Mouse (Mus musculus) kidney, adult 2 months (tissue): ENCODE data around the gene Hpse. TPM values are rescaled to one million over a fixed set of nuclear protein-coding genes. Genes with fewer than 3 reads are reported as not detected.

Experiments used
- DNase-seq: peaks from one replicate; pipeline ENCODE4 v3.0.0; 2021
- H3K27ac ChIP-seq: fragments of 200-500 bp; 2 replicates; pipeline ENCODE4 v1.5.1; 2012; ENCODE audit warnings: low read depth, low read length, control low read depth, inconsistent platforms; ENCODE audit not compliant: insufficient read depth
- H3K27me3 ChIP-seq: fragments of 200-500 bp; replicated peaks from 2 replicates; pipeline ENCODE4 v1.6.1; 2012; ENCODE audit warnings: mild to moderate bottlenecking, moderate library complexity, low read length, inconsistent platforms; ENCODE audit not compliant: control insufficient read depth, insufficient read depth
- H3K36me3 ChIP-seq: fragments of 200-500 bp; 2 replicates; pipeline ENCODE4 v1.6.1; 2012; ENCODE audit warnings: mild to moderate bottlenecking, moderate library complexity, low read length, inconsistent platforms; ENCODE audit not compliant: control insufficient read depth, insufficient read depth
- H3K4me1 ChIP-seq: fragments of 200-500 bp; 2 replicates; pipeline ENCODE4 v1.6.1; 2011; ENCODE audit warnings: low read length; ENCODE audit not compliant: control insufficient read depth, insufficient read depth
- H3K4me3 ChIP-seq: fragments of 200-500 bp; 2 replicates; pipeline ENCODE4 v1.5.1; 2011; ENCODE audit warnings: mild to moderate bottlenecking, low read depth, low read length, control low read depth; ENCODE audit not compliant: insufficient read depth
- CTCF ChIP-seq: fragments of 200-500 bp; conservative IDR thresholded peaks from 2 replicates; pipeline ENCODE4 v1.5.1; 2011; ENCODE audit warnings: low read depth, mild to moderate bottlenecking, control low read depth, low read length, moderate library complexity, mixed read lengths; ENCODE audit not compliant: insufficient read depth, insufficient read length
- POLR2A ChIP-seq: fragments of 200-500 bp; IDR thresholded peaks from one replicate; pipeline ENCODE4 v1.6.1; 2011; ENCODE audit warnings: low read depth, low read length, control low read depth
- WGBS: fragments of 180-500 bp; shearing (Covaris S2); methylation state at CpG from one replicate; pipeline ENCODE4 v1.1.7; 2018; 5-methylcytosine and 5-hydroxymethylcytosine counted together
- polyA plus RNA-seq: library from polyadenylated mRNA; depleted of rRNA; stranded (reverse); fragments of >200 nt; gene quantifications from 2 replicates; pipeline ENCODE4 v1.2.3, GENCODE M21; 2012

Hpse gene
- polyA plus RNA-seq, 1 experiment, result 1.1 TPM

DNA sequence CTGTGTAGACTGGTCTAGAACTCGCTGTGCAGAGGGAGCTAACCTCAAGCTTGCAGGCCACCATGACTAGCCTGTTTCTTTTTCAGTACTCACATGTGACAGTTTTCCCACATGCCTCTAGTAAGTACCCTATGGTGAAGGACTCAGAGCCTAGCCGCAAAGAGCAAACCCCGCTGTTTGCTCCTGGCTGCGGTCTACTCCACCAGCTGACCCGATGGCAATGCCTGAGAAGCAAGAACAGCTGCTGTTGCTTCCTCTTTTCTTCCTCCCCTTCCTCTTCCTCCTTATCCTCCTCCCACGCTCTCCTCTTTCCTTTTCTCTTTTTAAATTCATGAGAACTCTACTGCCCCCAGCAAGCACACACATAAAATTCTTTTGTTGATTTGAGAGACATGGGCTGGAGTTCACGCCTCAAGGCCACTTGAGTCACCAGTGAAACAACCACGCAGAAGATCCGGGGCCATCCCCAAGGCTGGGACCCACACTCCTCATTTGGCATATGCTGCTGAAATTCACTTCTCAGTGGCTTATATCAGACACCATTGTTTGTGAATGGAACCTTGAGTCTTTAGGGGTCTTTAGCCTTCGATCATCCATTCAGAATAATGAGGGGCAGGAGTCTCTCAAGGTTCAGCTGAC lies 31.2 kb upstream of the Hpse start:
- 76% methylated on average over 10 of the region's 10 CpGs for WGBS
- H3K4me1 ChIP-seq, result no peaks in the 10 kb centered on the region
- no peak for DNase-seq
- H3K36me3 ChIP-seq, result no peaks in the 10 kb centered on the region
- no peak overlapping the region for H3K4me3 ChIP-seq
- TF ChIP-seq CTCF, result no peak
- H3K27ac ChIP-seq, result no peak overlapping the region
- no peaks in the 10 kb centered on the region for H3K27me3 ChIP-seq

DNA sequence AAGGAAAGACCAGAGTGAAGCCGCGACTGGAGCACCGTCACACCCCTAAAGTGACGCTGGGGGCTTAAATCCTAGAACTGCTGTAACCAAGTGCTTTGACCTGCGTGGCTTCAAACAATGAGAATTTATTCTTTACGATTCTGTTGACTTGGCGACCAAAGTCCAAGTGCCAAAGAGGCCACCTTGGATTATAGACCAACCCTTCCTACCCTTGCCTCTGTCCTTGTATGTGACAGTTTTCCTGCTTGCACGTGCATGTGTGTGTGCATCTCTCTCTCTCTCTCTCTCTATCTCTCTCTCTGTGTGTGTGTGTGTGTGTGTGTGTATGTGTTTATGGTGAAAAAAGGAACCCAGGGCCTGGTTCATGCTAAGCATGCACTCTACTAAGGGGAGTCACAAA lies 19.3 kb upstream of the Hpse start:
- H3K27me3 ChIP-seq, result no peaks in the 10 kb centered on the region
- TF ChIP-seq CTCF (no peak), POLR2A (no peak)

DNA sequence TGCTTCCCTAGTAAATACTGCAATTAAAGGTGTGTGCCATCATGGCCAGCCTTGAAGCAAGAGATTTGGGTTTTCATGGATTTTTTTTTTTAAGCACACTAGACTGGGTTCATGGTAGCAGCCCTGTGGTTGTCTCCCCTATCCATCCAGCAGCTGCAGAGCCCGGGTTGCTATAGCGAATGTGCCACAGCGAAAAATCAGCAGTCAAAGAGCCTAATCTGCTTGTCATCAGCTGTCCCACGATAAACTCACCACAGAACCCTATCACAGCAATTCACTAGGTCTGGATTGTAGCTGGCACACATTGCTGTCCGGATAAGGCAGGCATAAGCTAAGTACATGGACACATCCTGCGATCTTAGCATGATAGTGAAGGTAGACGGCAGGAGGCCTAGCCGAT lies 17.4 kb upstream of the Hpse start:
- Histone ChIP-seq H3K27ac (no peak overlapping the region), H3K27me3 (no peaks in the 10 kb centered on the region), H3K4me3 (no peak overlapping the region), H3K4me1 (no peaks in the 10 kb centered on the region), H3K36me3 (no peaks in the 10 kb centered on the region)
- 89% methylated on average over 8 of the region's 8 CpGs for WGBS
- TF ChIP-seq CTCF (no peak), POLR2A (no peak)
- DNase-seq, result no peak

More for the DNA sequence above, 19.3 kb upstream of the Hpse start:
- 87% methylated on average over 8 of the region's 8 CpGs for WGBS
- Histone ChIP-seq H3K36me3 (no peaks in the 10 kb centered on the region), H3K4me3 (no peak overlapping the region), H3K27ac (no peak overlapping the region), H3K4me1 (no peaks in the 10 kb centered on the region)
- no peak for DNase-seq

DNA sequence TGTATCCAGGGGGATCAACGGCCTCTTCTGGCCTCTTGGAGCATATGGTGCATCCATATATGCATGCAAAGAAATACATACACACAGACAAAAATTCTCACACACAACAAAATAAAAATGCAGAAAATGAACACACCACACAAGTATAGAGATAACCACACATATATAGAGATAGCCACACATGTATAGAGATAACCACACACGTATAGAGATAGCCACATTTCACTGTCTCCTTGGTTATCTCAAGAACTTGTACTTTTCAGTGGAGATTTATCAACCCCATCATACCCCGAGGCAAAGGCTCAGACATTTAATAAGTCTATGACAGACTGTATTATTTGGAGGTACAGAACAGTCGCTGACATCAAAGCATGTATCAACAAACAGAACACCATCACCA lies 15.0 kb upstream of the Hpse start:
- DNase-seq, result no peak
- 82% methylated on average over 4 of the region's 4 CpGs for WGBS
- no peak for TF ChIP-seq CTCF
- no peak for TF ChIP-seq POLR2A

GRCm38 (mm10) chr5:100728757-100729156 lies 9.2 kb upstream of the Hpse start:
- TF ChIP-seq POLR2A (no peak), CTCF (no peak)
- WGBS, result 73% methylated on average over 13 of the region's 13 CpGs
- H3K4me1 ChIP-seq, result no peaks in the 10 kb centered on the region
- H3K36me3 ChIP-seq, result no peaks in the 10 kb centered on the region
- H3K27me3 ChIP-seq, result no peaks in the 10 kb centered on the region
- H3K27ac ChIP-seq, result no peak overlapping the region
- H3K4me3 ChIP-seq, result no peak overlapping the region
- no peak for DNase-seq

More for the DNA sequence above, 15.0 kb upstream of the Hpse start:
- Histone ChIP-seq H3K36me3 (no peaks in the 10 kb centered on the region), H3K4me3 (no peak overlapping the region), H3K4me1 (no peaks in the 10 kb centered on the region), H3K27me3 (no peaks in the 10 kb centered on the region), H3K27ac (no peak overlapping the region)

DNA sequence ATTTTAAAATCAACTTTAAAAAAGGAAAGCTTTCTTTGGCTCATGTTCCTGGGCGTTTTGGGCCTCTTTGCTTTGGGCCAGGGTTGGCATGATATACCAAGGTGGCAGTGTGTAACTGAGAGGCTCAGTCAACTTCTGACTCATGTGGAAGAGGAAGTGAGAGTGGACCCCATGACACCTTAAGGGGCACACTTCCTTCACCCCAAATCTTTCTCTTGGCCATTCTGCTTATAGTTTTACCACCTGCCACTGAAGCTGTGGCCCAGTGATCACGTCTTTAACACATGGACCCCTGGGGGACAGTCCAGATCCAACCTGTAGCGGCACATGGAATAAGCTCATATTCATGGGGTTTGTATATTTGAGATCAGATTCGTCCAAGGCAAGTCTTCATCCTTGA lies 6.5 kb upstream of the Hpse start:
- H3K27ac ChIP-seq, result no peak overlapping the region
- no peak overlapping the region for H3K4me3 ChIP-seq
- H3K36me3 ChIP-seq, result no peaks in the 10 kb centered on the region
- no peaks in the 10 kb centered on the region for H3K27me3 ChIP-seq
- TF ChIP-seq CTCF, result no peak
- no peak for TF ChIP-seq POLR2A
- no peak for DNase-seq
- H3K4me1 ChIP-seq, result no peaks in the 10 kb centered on the region
- WGBS, result 78% methylated on average over 4 of the region's 4 CpGs

- Histone ChIP-seq H3K4me3 (no peak overlapping the region), H3K27ac (no peak overlapping the region), H3K36me3 (no peaks in the 10 kb centered on the region), H3K4me1 (no peaks in the 10 kb centered on the region), H3K27me3 (no peaks in the 10 kb centered on the region)
- DNase-seq, result no peak
- WGBS, result 95% methylated on average over 15 of the region's 15 CpGs
- no peak for TF ChIP-seq POLR2A
- TF ChIP-seq CTCF, result no peak
Measured at GRCm38 (mm10) chr5:100716762-100717161, 2.8 kb downstream of the Hpse start.
